Mouse (Mus musculus) myocyte (in vitro differentiated cells): ENCODE measurements at regions not wholly inside any gene's neighbourhood (a gene's known extent, or its start where the extent isn't known, plus 50 kb on each side); places are given as distances from the start of the nearest gene placed in this dataset.

Experiments
- H3K27me3 ChIP-seq: one replicate; pipeline ENCODE4 v1.6.1; 2011; ENCODE audit not compliant: control insufficient read depth, insufficient read depth, insufficient read length
- H3K36me3 ChIP-seq: one replicate; pipeline ENCODE4 v1.6.1; 2011; ENCODE audit not compliant: control insufficient read depth, insufficient read depth
- H3K4me2 ChIP-seq: one replicate; pipeline ENCODE4 v1.6.1; 2011; ENCODE audit warnings: low read depth, control low read depth
- H3K4me3 ChIP-seq: one replicate; pipeline ENCODE4 v1.5.1; 2011; ENCODE audit warnings: mild to moderate bottlenecking, control low read depth, moderate library complexity
- H3K79me2 ChIP-seq: one replicate; pipeline ENCODE4 v1.6.1; 2011; ENCODE audit not compliant: control insufficient read depth, insufficient read depth
- H3ac ChIP-seq: one replicate; pipeline ENCODE4 v1.6.1; 2011; ENCODE audit not compliant: control insufficient read depth, insufficient read length
- CEBPB ChIP-seq: IDR thresholded peaks from 2 replicates; pipeline ENCODE4 v1.6.1; 2011; ENCODE audit warnings: mild to moderate bottlenecking, moderate library complexity; ENCODE audit not compliant: poor library complexity, insufficient read depth, severe bottlenecking
- E2F4 ChIP-seq: IDR thresholded peaks from one replicate; pipeline ENCODE4 v1.6.1; 2011; ENCODE audit warnings: mild to moderate bottlenecking, control low read depth, moderate library complexity; ENCODE audit not compliant: insufficient read depth
- MAX ChIP-seq: IDR thresholded peaks from one replicate; pipeline ENCODE4 v1.6.1; 2011; ENCODE audit warnings: low read depth, mild to moderate bottlenecking, control low read depth
- MYOD1 ChIP-seq, 3 experiments: IDR thresholded peaks; one replicate each; pipeline ENCODE4 v1.6.1; 2011; ENCODE audit warnings: control low read depth in 2 of 3, low read depth in 2 of 3, mild to moderate bottlenecking in 2 of 3, moderate library complexity in 1 of 3; ENCODE audit not compliant: insufficient read length in 2 of 3, control insufficient read depth in 1 of 3
- MYOG ChIP-seq, 3 experiments: IDR thresholded peaks; one replicate each; pipeline ENCODE4 v1.6.1; 2011; ENCODE audit warnings: control low read depth in 2 of 3, low read depth in 2 of 3, mild to moderate bottlenecking in 2 of 3; ENCODE audit not compliant: insufficient read length in 2 of 3, control insufficient read depth in 1 of 3, insufficient read depth in 1 of 3
- POLR2A ChIP-seq: IDR thresholded peaks from one replicate; pipeline ENCODE4 v1.6.1; 2011; ENCODE audit warnings: low read depth, mild to moderate bottlenecking, control low read depth, moderate library complexity; ENCODE audit not compliant: insufficient read length
- POLR2AphosphoS2 ChIP-seq: IDR thresholded peaks from one replicate; pipeline ENCODE4 v1.6.1; 2011; ENCODE audit warnings: low read depth, control low read depth; ENCODE audit not compliant: insufficient read length
- REST ChIP-seq: IDR thresholded peaks from one replicate; pipeline ENCODE4 v1.6.1; 2011; ENCODE audit warnings: mild to moderate bottlenecking, control low read depth, moderate library complexity; ENCODE audit not compliant: insufficient read depth, insufficient read length
- SRF ChIP-seq: IDR thresholded peaks from one replicate; pipeline ENCODE4 v1.6.1; 2011; ENCODE audit warnings: low read depth; ENCODE audit not compliant: control insufficient read depth, insufficient read length
- TCF12 ChIP-seq: IDR thresholded peaks from one replicate; pipeline ENCODE4 v1.6.1; 2011; ENCODE audit warnings: mild to moderate bottlenecking, control low read depth; ENCODE audit not compliant: poor library complexity, insufficient read depth, severe bottlenecking
- TCF3 ChIP-seq: IDR thresholded peaks from one replicate; pipeline ENCODE4 v1.6.1; 2011; ENCODE audit warnings: low read depth, control low read depth; ENCODE audit not compliant: insufficient read length
- USF1 ChIP-seq: IDR thresholded peaks from one replicate; pipeline ENCODE4 v1.6.1; 2011; ENCODE audit warnings: low read depth, mild to moderate bottlenecking, control low read depth, moderate library complexity

GRCm38 (mm10) chr12:96106254-96106653, 414.2 kb downstream of the Flrt2 start:
- Histone ChIP-seq H3K79me2 (no peaks in the 10 kb centered on the region), H3ac (no peak overlapping the region), H3K4me3 (no peak overlapping the region), H3K4me2 (no peak overlapping the region), H3K36me3 (no peaks in the 10 kb centered on the region), H3K27me3 (no peaks in the 10 kb centered on the region)
- TF ChIP-seq MAX: no peak
- TF ChIP-seq TCF12: no peak
- TF ChIP-seq USF1: no peak
- TF ChIP-seq POLR2A: no peak
- TF ChIP-seq POLR2AphosphoS2: no peak
- no peak for TF ChIP-seq REST
- no peak for TF ChIP-seq SRF
- TF ChIP-seq TCF3: no peak

GRCm38 (mm10) chr12:96114727-96115379, 422.8 kb downstream of the Flrt2 start:
- no peak overlapping the region for H3ac ChIP-seq
- no peaks in the 10 kb centered on the region for H3K36me3 ChIP-seq
- TF ChIP-seq POLR2A (no peak), REST (no peak), USF1 (no peak), TCF12 (no peak), MYOG (IDR thresholded peaks at IDR 0.05; ENCODE audit: control insufficient read depth in 1 of 3, insufficient read depth in 1 of 3, insufficient read length in 2 of 3, low read depth in 2 of 3) (no peak), CEBPB (no peak), MYOD1 (IDR thresholded peaks at IDR 0.05; ENCODE audit: control insufficient read depth in 1 of 3, insufficient read length in 2 of 3, low read depth in 2 of 3) (no peak), E2F4 (no peak), MAX (no peak), SRF (no peak), TCF3 (no peak), POLR2AphosphoS2 (no peak)
- H3K4me2 ChIP-seq: no peak overlapping the region
- H3K27me3 ChIP-seq: no peaks in the 10 kb centered on the region
- no peak overlapping the region for H3K4me3 ChIP-seq
- H3K79me2 ChIP-seq: no peaks in the 10 kb centered on the region

- H3ac ChIP-seq: no peak overlapping the region
- H3K4me3 ChIP-seq: no peak overlapping the region
- no peaks in the 10 kb centered on the region for H3K36me3 ChIP-seq
- no peak overlapping the region for H3K4me2 ChIP-seq
- H3K79me2 ChIP-seq: no peaks in the 10 kb centered on the region
- no peak for TF ChIP-seq CEBPB
- H3K27me3 ChIP-seq: no peaks in the 10 kb centered on the region
These were observed 425.5 kb downstream of the Flrt2 start for GRCm38 (mm10) chr12:96117553-96117952.

- no peak overlapping the region for H3K4me2 ChIP-seq
- TF ChIP-seq POLR2AphosphoS2: no peak
- no peak for TF ChIP-seq TCF12
- no peak for TF ChIP-seq SRF
- no peak for TF ChIP-seq E2F4
- TF ChIP-seq REST: no peak
- TF ChIP-seq MYOG (IDR thresholded peaks at IDR 0.05; ENCODE audit: control insufficient read depth in 1 of 3, insufficient read depth in 1 of 3, insufficient read length in 2 of 3, low read depth in 2 of 3): no peak
- no peak for TF ChIP-seq MYOD1 (IDR thresholded peaks at IDR 0.05; ENCODE audit: control insufficient read depth in 1 of 3, insufficient read length in 2 of 3, low read depth in 2 of 3)
- no peak for TF ChIP-seq USF1
- TF ChIP-seq TCF3: no peak
- TF ChIP-seq CEBPB: no peak
- no peak for TF ChIP-seq MAX
- H3ac ChIP-seq: no peak overlapping the region
- H3K4me3 ChIP-seq: no peak overlapping the region
- H3K36me3 ChIP-seq: no peaks in the 10 kb centered on the region
- no peaks in the 10 kb centered on the region for H3K27me3 ChIP-seq
- no peaks in the 10 kb centered on the region for H3K79me2 ChIP-seq
These were observed 432.3 kb downstream of the Flrt2 start for GRCm38 (mm10) chr12:96124156-96124931.

- H3K4me3 ChIP-seq: no peak overlapping the region
- no peaks in the 10 kb centered on the region for H3K36me3 ChIP-seq
- H3ac ChIP-seq: no peak overlapping the region
- no peaks in the 10 kb centered on the region for H3K79me2 ChIP-seq
- TF ChIP-seq MYOD1 (IDR thresholded peaks at IDR 0.05; ENCODE audit: control insufficient read depth in 1 of 3, insufficient read length in 2 of 3, low read depth in 2 of 3) (no peak), E2F4 (no peak), USF1 (no peak), TCF12 (no peak), REST (no peak), TCF3 (no peak), CEBPB (no peak), SRF (no peak), POLR2A (no peak), MYOG (IDR thresholded peaks at IDR 0.05; ENCODE audit: control insufficient read depth in 1 of 3, insufficient read depth in 1 of 3, insufficient read length in 2 of 3, low read depth in 2 of 3) (no peak), MAX (no peak), POLR2AphosphoS2 (no peak)
- H3K4me2 ChIP-seq: no peak overlapping the region
- H3K27me3 ChIP-seq: no peaks in the 10 kb centered on the region
These were observed 437.9 kb downstream of the Flrt2 start for GRCm38 (mm10) chr12:96129870-96130454.
